ENCODE assay signal across 9 mouse cellular contexts in genomic region chr5:115480101-115480500, GRCm38 (mm10). TPM values are rescaled to one million over a fixed set of nuclear protein-coding genes. Genes with fewer than 3 reads are reported as not detected.
DNase-seq lines count a peak whose midpoint lies in the region; ATAC-seq and TF ChIP-seq lines count a peak whose summit lies in the region.
"Had no signal": no experiment of that assay in that cellular context is flagged by ENCODE, and none has a peak within 500 bp of the region (broad histone marks: within the 10 kb centered on the region; RNA-seq: fewer than 3 reads in every experiment).

No protein-coding gene starts in this region.

- no peaks in the 10 kb centered on the region for H3K36me3 ChIP-seq in forebrain, postnatal 0 days (ENCODE audit: insufficient read depth)
- H3K36me3 ChIP-seq in lung, postnatal 0 days (ENCODE audit: insufficient read depth, low read length): 0 out of 2 replicates have a peak, but pooled peaks cover 3% of the 10 kb centered on the region

- DNase-seq in gastrocnemius, adult 2 months: peak; percentile 34
- DNase-seq in gastrocnemius, postnatal 36 days: no peak
- peak; percentile 46 to 47 for DNase-seq in B cell, adult 2 months
- DNase-seq in forebrain, postnatal 0 days: no peak
- DNase-seq in lung, postnatal 0 days (ENCODE audit: low spot score): no peak
- DNase-seq in right cerebral cortex, postnatal 25 days: no peak
- DNase-seq in gastrocnemius, postnatal 4 days (ENCODE audit: low spot score in 2 of 2): no peak
- DNase-seq in cerebellum, postnatal 14 days: no peak

- intact Hi-C loops in gastrocnemius, adult 2 months (cut with DNase I): no loop called here
- intact Hi-C loops in gastrocnemius, postnatal 36 days (cut with DNase I): no loop called here

- no peak for TF ChIP-seq EP300 in lung, postnatal 0 days (IDR thresholded peaks at IDR 0.05)

- no peak for ATAC-seq in forebrain, postnatal 0 days
- no peak for ATAC-seq in lung, postnatal 0 days

- WGBS in forebrain, postnatal 0 days: 18% methylated on average over 27 of the region's 27 CpGs
- 33% methylated on average over 27 of the region's 27 CpGs for WGBS in lung, postnatal 0 days

- peaks cover 12% of the 10 kb centered on the region for H3K4me1 ChIP-seq in forebrain, postnatal 0 days (ENCODE audit: insufficient read depth)
- H3K4me1 ChIP-seq in lung, postnatal 0 days (ENCODE audit: insufficient read depth, low read depth, low read length): no peaks in the 10 kb centered on the region; the same call in none of the 2 replicates

- peak overlapping the region; percentile 47 for H3K4me3 ChIP-seq in gastrocnemius, adult 2 months
- H3K4me3 ChIP-seq in forebrain, postnatal 0 days (ENCODE audit: low read depth, low read length): peak overlapping the region; percentile 11; the same call in 1 of the 2 replicates
- no peak overlapping the region; the same call in 1 of the 2 replicates for H3K4me3 ChIP-seq in lung, postnatal 0 days (ENCODE audit: low read depth, low read length)

- H3K27me3 ChIP-seq in forebrain, postnatal 0 days (ENCODE audit: insufficient read depth, low read length): no peaks in the 10 kb centered on the region
- no peaks in the 10 kb centered on the region for H3K27me3 ChIP-seq in lung, postnatal 0 days (replicated peaks; ENCODE audit: insufficient read depth, low read length)

- no peak for TF ChIP-seq CTCF in gastrocnemius, adult 2 months (IDR thresholded peaks at IDR 0.05)
- no peak for TF ChIP-seq CTCF in forebrain, postnatal 0 days (IDR thresholded peaks at IDR 0.05; ENCODE audit: low read depth)
- TF ChIP-seq CTCF in lung, postnatal 0 days (IDR thresholded peaks at IDR 0.05): no peak

- H3K9me3 ChIP-seq in forebrain, postnatal 0 days (ENCODE audit: low read length): no peaks in the 10 kb centered on the region
- no peaks in the 10 kb centered on the region for H3K9me3 ChIP-seq in lung, postnatal 0 days (ENCODE audit: low read length)

- no peak overlapping the region for H3K9ac ChIP-seq in forebrain, postnatal 0 days
- no peak overlapping the region for H3K9ac ChIP-seq in lung, postnatal 0 days (replicated peaks; ENCODE audit: low read depth)

- H3K27ac ChIP-seq in gastrocnemius, adult 2 months: no peak overlapping the region
- no peak overlapping the region for H3K27ac ChIP-seq in forebrain, postnatal 0 days (ENCODE audit: low read depth, low read length)
- no peak overlapping the region for H3K27ac ChIP-seq in lung, postnatal 0 days (ENCODE audit: low read length)

- H3K4me2 ChIP-seq in forebrain, postnatal 0 days (ENCODE audit: low read depth): peak overlapping the region; percentile 41
- 0 out of 2 replicates have a peak overlapping the region, but pooled peaks have one; percentile 22 for H3K4me2 ChIP-seq in lung, postnatal 0 days (replicated peaks; ENCODE audit: low read depth, low read length)

RNA-seq across cellular contexts. Expression of gene Sirt4, which starts 4.4 kb away (rescaled TPM):
- 10 to 100 TPM; 10.9 to 17.3 TPM for total RNA-seq in gastrocnemius, adult 2 months (2021)
- total RNA-seq in gastrocnemius, postnatal 36 days (2021): 10 to 100 TPM; 11.2 to 12.2 TPM
- 34.5 and 36.3 TPM in 2 replicates for total RNA-seq in forebrain, postnatal 0 days (2014; rRNA removed)
- polyA plus RNA-seq in forebrain, postnatal 0 days (2015; fragmentation: Nextera tagmentation; extraction: Ambion mirVana): 18.3 and 18.8 TPM in 2 replicates
- 15.7 and 18.0 TPM in 2 replicates for polyA plus RNA-seq in lung, postnatal 0 days (2015; fragmentation: Nextera tagmentation; extraction: Ambion mirVana)
- 10 to 100 TPM; 13.4 to 16.8 TPM for total RNA-seq in gastrocnemius, postnatal 4 days (2021)

RNA-seq across cellular contexts. Expression of gene Pla2g1b, which starts 14.0 kb away (rescaled TPM):
- total RNA-seq in gastrocnemius, adult 2 months (2021): not detected
- not detected for total RNA-seq in gastrocnemius, postnatal 36 days (2021)
- total RNA-seq in forebrain, postnatal 0 days (2014; rRNA removed): not detected in 2 replicates
- polyA plus RNA-seq in forebrain, postnatal 0 days (2015; fragmentation: Nextera tagmentation; extraction: Ambion mirVana): not detected in 2 replicates
- polyA plus RNA-seq in lung, postnatal 0 days (2015; fragmentation: Nextera tagmentation; extraction: Ambion mirVana): 70.5 and 71.7 TPM in 2 replicates
- not detected for total RNA-seq in gastrocnemius, postnatal 4 days (2021)
- polyA plus RNA-seq: cortical plate, adult 2 months had no signal

RNA-seq across cellular contexts. Expression of gene Pxn, which starts 26.4 kb away (rescaled TPM):
- 10 to 100 TPM; 79.2 to 95.2 TPM for total RNA-seq in gastrocnemius, adult 2 months (2021)
- total RNA-seq in gastrocnemius, postnatal 36 days (2021): 10 to 100 TPM; 78.1 to 80.7 TPM
- total RNA-seq in forebrain, postnatal 0 days (2014; rRNA removed): 23.5 and 29.8 TPM in 2 replicates
- polyA plus RNA-seq in forebrain, postnatal 0 days (2015; fragmentation: Nextera tagmentation; extraction: Ambion mirVana): 14.1 and 14.8 TPM in 2 replicates
- polyA plus RNA-seq in lung, postnatal 0 days (2015; fragmentation: Nextera tagmentation; extraction: Ambion mirVana): 56.4 and 59.3 TPM in 2 replicates
- 100 to 1,000 TPM; 170 to 175 TPM for total RNA-seq in gastrocnemius, postnatal 4 days (2021)

RNA-seq across cellular contexts. Expression of gene Msi1, which starts 50.7 kb away (rescaled TPM):
- total RNA-seq in gastrocnemius, adult 2 months (2021): under 1 TPM in 1 of 2 experiments, not detected in 1; 0.61 TPM
- total RNA-seq in gastrocnemius, postnatal 36 days (2021): under 1 TPM; 0.36 to 0.49 TPM
- 53.8 and 65.9 TPM in 2 replicates for total RNA-seq in forebrain, postnatal 0 days (2014; rRNA removed)
- polyA plus RNA-seq in forebrain, postnatal 0 days (2015; fragmentation: Nextera tagmentation; extraction: Ambion mirVana): 48.2 and 49.9 TPM in 2 replicates
- polyA plus RNA-seq in lung, postnatal 0 days (2015; fragmentation: Nextera tagmentation; extraction: Ambion mirVana): 1.2 TPM in 2 replicates
- total RNA-seq in gastrocnemius, postnatal 4 days (2021): 1 to 10 TPM; 6.2 to 6.5 TPM

Comparison
In these comparisons a context has a peak if more than half of its experiments do, and no peak if none do; other contexts are left out.
1. DNase-seq: peak in gastrocnemius, adult 2 months (single experiment) and B cell, adult 2 months (2 of 2); none in gastrocnemius, postnatal 36 days (0 of 2), forebrain, postnatal 0 days (single experiment), lung, postnatal 0 days (single experiment), right cerebral cortex, postnatal 25 days (single experiment), gastrocnemius, postnatal 4 days (0 of 2) and cerebellum, postnatal 14 days (0 of 2).